Mouse (Mus musculus) heart, embryonic 14.5 days (tissue): ENCODE data around the gene Pacsin3. TPM values are rescaled to one million over a fixed set of nuclear protein-coding genes. Genes with fewer than 3 reads are reported as not detected.
A peak's percentile ranks its signal among the peaks of the same experiment; 100 is the strongest.

Source experiments
- ATAC-seq: fragments of 200-750 bp; cut with Nextera tagmentation; 2 replicates; pipeline ENCODE4 v1.8.0; 2017; ENCODE audit warnings: low read depth, moderate TSS enrichment; ENCODE audit not compliant: insufficient number of reproducible peaks, insufficient read depth, low FRiP score
- H3K27ac ChIP-seq, 2 experiments: fragments of 200-500 bp in 1 of 2; fragments of 300-500 bp in 1 of 2; sonication (generic) in 1 of 2; replicated peaks in 1 of 2; 2 replicates each; pipeline ENCODE4 v1.5.1; 2012 to 2014; ENCODE audit warnings: low read depth in 2 of 2, low read length in 2 of 2, control low read depth in 1 of 2, mild to moderate bottlenecking in 1 of 2, mixed read lengths in 1 of 2; ENCODE audit not compliant: control insufficient read depth in 1 of 2, insufficient read depth in 1 of 2
- H3K27me3 ChIP-seq: fragments of 300-500 bp; sonication (generic); 2 replicates; pipeline ENCODE4 v1.6.1; 2014; ENCODE audit warnings: mild to moderate bottlenecking, low read length, control low read depth; ENCODE audit not compliant: control insufficient read depth, insufficient read depth
- H3K36me3 ChIP-seq: fragments of 300-500 bp; sonication (generic); 2 replicates; pipeline ENCODE4 v1.6.1; 2014; ENCODE audit warnings: mild to moderate bottlenecking, control low read depth, low read length, mixed read lengths; ENCODE audit not compliant: control insufficient read depth, insufficient read depth
- H3K4me1 ChIP-seq, 2 experiments: fragments of 200-500 bp in 1 of 2; fragments of 300-500 bp in 1 of 2; sonication (generic) in 1 of 2; 2 replicates each; pipeline ENCODE4 v1.6.1; 2012 to 2014; ENCODE audit warnings: low read length in 2 of 2, control low read depth in 1 of 2, mixed read lengths in 1 of 2; ENCODE audit not compliant: control insufficient read depth in 2 of 2, insufficient read depth in 2 of 2
- H3K4me2 ChIP-seq: fragments of 300-500 bp; sonication (generic); 2 replicates; pipeline ENCODE4 v1.6.1; 2014; ENCODE audit warnings: mild to moderate bottlenecking, low read length
- H3K4me3 ChIP-seq, 2 experiments: fragments of 200-500 bp in 1 of 2; fragments of 300-500 bp in 1 of 2; sonication (generic) in 1 of 2; 2 replicates each; pipeline ENCODE4 v1.5.1; 2012 to 2014; ENCODE audit warnings: low read length in 2 of 2, mild to moderate bottlenecking in 2 of 2, control low read depth in 1 of 2, low read depth in 1 of 2, moderate library complexity in 1 of 2; ENCODE audit not compliant: control insufficient read depth in 1 of 2, insufficient read depth in 1 of 2
- H3K9ac ChIP-seq: fragments of 300-500 bp; sonication (generic); 2 replicates; pipeline ENCODE4 v1.6.1; 2014; ENCODE audit warnings: mild to moderate bottlenecking, low read length
- H3K9me3 ChIP-seq: fragments of 300-500 bp; sonication (generic); 2 replicates; pipeline ENCODE4 v1.6.1; 2016; ENCODE audit warnings: low read length, control low read depth; ENCODE audit not compliant: control insufficient read depth
- WGBS: fragments of 180-500 bp; shearing (Covaris S2); extraction: QIAGEN DNeasy Blood & Tissue Kit; methylation state at CpG from one replicate; pipeline ENCODE4 v1.1.7; 2014; 5-methylcytosine and 5-hydroxymethylcytosine counted together
- polyA plus RNA-seq: library from polyadenylated mRNA; unstranded; fragments of >200 nt; fragmentation: Nextera tagmentation; extraction: Ambion mirVana; gene quantifications from 2 replicates; pipeline ENCODE4 v1.2.1, GENCODE M21; 2014

The Pacsin3 gene
- polyA plus RNA-seq, 1 experiment from 2014 or later, result 39.6 TPM

GRCm38 (mm10) chr2:91252512-91252911 lies 3.2 kb upstream of the Pacsin3 start:
- Histone ChIP-seq H3K4me2 (no peak overlapping the region), H3K36me3 (no peaks in the 10 kb centered on the region), H3K4me1 (peaks cover 10 to 23% of the 10 kb centered on the region in 2 experiments), H3K9ac (peak overlapping the region; percentile 41; the same call in 1 of the 2 replicates), H3K9me3 (no peaks in the 10 kb centered on the region), H3K27ac (peak overlapping the region; percentile 38 to 53), H3K27me3 (peaks cover 10% of the 10 kb centered on the region), H3K4me3 (no peak overlapping the region)
- 43% methylated on average over 4 of the region's 4 CpGs for WGBS
- ATAC-seq, result no peak

GRCm38 (mm10) chr2:91254725-91255380 lies 901 bp upstream of the Pacsin3 start:
- H3K27ac ChIP-seq, result no peak overlapping the region
- peak overlapping the region; percentile 75; the same call in 1 of the 2 replicates for H3K4me2 ChIP-seq
- no peaks in the 10 kb centered on the region for H3K36me3 ChIP-seq
- H3K27me3 ChIP-seq, result peaks cover 10% of the 10 kb centered on the region
- no peaks in the 10 kb centered on the region for H3K9me3 ChIP-seq
- 45% methylated on average over 8 of the region's 8 CpGs for WGBS
- no peak overlapping the region for H3K4me3 ChIP-seq
- no peak for ATAC-seq
- H3K9ac ChIP-seq, result no peak overlapping the region
- H3K4me1 ChIP-seq, result peaks cover 26 to 42% of the 10 kb centered on the region in 2 experiments

DNA sequence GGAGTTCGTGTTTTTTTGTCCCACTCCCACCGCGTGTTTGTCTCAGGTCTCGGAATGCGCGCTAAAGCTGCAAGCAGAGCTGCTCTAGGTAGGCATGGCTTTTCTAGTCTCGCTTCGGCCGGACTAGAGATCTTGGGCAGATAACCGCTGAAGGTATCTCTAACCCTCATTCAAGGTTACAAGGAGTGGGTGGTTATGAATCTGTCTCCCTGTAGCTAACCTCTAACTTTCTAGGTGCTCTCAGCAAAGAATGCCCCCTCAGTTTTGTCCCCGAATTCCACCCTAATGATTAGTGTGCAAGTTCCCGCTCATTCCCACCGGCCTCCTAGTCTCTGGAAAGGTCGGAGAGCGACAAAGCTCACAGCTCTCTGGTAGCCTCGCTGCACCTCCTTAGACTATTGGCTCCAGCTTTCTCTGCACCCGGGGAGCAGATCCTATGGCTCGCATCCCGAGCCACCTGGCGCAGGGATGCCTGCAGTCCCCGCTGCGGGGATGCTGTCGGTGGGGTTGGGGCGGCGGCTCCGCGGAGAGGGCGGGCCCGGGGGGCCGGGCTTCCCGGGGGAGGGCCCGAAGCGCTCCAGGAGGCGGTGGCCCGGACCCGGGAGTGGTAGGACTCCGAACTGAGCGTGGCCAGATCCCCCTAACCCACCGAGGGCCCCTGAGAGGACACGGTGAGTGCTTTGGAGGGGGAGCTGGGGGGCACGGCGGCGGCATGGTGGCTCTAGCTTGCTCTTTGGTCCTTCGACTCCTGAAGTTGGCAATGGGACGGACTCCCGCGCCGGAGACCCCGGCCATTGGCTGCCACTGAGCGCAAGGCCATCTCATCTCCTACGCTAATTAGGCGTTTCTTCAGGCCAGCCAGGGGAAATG lies 737 bp downstream of the Pacsin3 start:
- peaks cover 13% of the 10 kb centered on the region for H3K36me3 ChIP-seq
- peak overlapping the region; percentile 78 for H3K9ac ChIP-seq
- H3K27me3 ChIP-seq, result peaks cover 10% of the 10 kb centered on the region
- H3K4me3 ChIP-seq, result peak overlapping the region; percentile 65 to 71
- peak; percentile 60 for ATAC-seq
- H3K4me2 ChIP-seq, result peak overlapping the region; percentile 75
- under 1% methylated on average over 51 of the region's 52 CpGs for WGBS
- peaks cover 28 to 42% of the 10 kb centered on the region in 2 experiments for H3K4me1 ChIP-seq
- H3K27ac ChIP-seq, result peak overlapping the region; percentile 29 to 70; a peak in 3 of 4 replicates
- no peaks in the 10 kb centered on the region for H3K9me3 ChIP-seq

DNA sequence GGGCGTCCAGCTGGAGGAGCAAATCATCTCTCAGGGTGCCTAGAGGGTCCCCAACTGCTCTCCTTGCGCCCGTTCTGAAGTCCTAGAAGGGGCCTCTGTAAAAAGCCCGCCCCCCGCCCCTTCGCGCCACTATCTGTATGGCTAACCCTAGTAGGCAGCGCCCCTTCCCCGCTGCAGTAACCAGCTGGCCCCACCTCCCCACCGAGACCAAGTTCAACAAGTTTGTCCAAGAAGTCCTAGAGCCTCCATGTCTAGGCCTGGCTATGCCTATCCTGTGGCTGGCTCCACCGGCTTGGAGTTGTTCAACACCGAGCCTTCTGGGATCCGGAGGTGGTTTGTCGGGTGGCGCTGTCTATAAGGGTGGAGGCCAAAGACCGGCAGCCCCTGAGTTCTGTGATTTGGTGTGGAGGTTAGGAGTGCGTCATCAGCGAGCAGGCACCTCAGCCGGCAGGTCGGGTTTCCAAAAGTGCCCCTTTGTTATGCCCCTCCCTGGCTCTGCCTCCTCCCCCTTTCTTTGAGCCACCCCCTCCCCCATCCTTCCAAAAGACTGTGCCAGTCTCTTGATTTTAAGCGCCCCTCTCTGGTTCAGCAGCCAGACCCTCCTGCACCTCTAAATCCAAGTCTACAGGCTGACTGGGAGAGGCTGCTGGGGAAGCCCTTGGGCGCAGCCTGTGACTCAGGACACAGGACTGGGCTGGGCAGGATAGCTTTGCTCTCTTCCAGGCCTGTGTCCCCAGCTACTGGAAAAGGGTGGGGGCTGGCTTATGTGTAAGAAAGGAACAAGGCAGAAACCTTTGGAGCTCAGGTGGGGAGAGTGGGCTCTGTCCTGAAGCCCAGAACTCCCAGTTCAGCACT lies 1.6 kb downstream of the Pacsin3 start:
- Histone ChIP-seq H3K9me3 (no peaks in the 10 kb centered on the region), H3K4me1 (peaks cover 25 to 35% of the 10 kb centered on the region in 2 experiments), H3K4me2 (peak overlapping the region; percentile 75), H3K27ac (peak overlapping the region; percentile 42 to 70), H3K27me3 (peaks cover 10% of the 10 kb centered on the region), H3K36me3 (peaks cover 19% of the 10 kb centered on the region), H3K9ac (peak overlapping the region; percentile 78), H3K4me3 (peak overlapping the region; percentile 65 to 71)
- ATAC-seq, result peak; percentile 22; the same call in 1 of the 2 replicates
- 2% methylated on average over 22 of the region's 22 CpGs for WGBS

- ATAC-seq, result no peak
- 74% methylated on average over 5 of the region's 5 CpGs for WGBS
These were observed 2.3 kb downstream of the Pacsin3 start for GRCm38 (mm10) chr2:91258054-91258453.

GRCm38 (mm10) chr2:91258830-91259229 lies 3.1 kb downstream of the Pacsin3 start:
- H3K9ac ChIP-seq, result peak overlapping the region; percentile 17; the same call in 1 of the 2 replicates

More at GRCm38 (mm10) chr2:91258054-91258453, 2.3 kb downstream of the Pacsin3 start:
- Histone ChIP-seq H3K4me1 (peaks cover 25 to 28% of the 10 kb centered on the region in 2 experiments), H3K9ac (peak overlapping the region; percentile 78), H3K4me3 (peak overlapping the region in 1 of 2 experiments; percentile 71; a peak in 3 of 4 replicates), H3K9me3 (no peaks in the 10 kb centered on the region), H3K36me3 (peaks cover 26% of the 10 kb centered on the region), H3K4me2 (peak overlapping the region; percentile 75), H3K27me3 (peaks cover 10% of the 10 kb centered on the region), H3K27ac (peak overlapping the region in 1 of 2 experiments; percentile 70; a peak in 2 of 4 replicates)

More at GRCm38 (mm10) chr2:91258830-91259229, 3.1 kb downstream of the Pacsin3 start:
- ATAC-seq, result no peak
- no peak overlapping the region for H3K4me3 ChIP-seq
- peak overlapping the region; percentile 75; the same call in 1 of the 2 replicates for H3K4me2 ChIP-seq
- H3K27ac ChIP-seq, result no peak overlapping the region
- peaks cover 25 to 28% of the 10 kb centered on the region in 2 experiments for H3K4me1 ChIP-seq
- 30% methylated on average over 1 of the region's 1 CpGs for WGBS
- peaks cover 33% of the 10 kb centered on the region for H3K36me3 ChIP-seq
- H3K27me3 ChIP-seq, result peaks cover 10% of the 10 kb centered on the region
- no peaks in the 10 kb centered on the region for H3K9me3 ChIP-seq
